Mouse (Mus musculus) limb, embryonic 13.5 days (tissue): ENCODE measurements at regions not wholly inside any gene's neighbourhood (a gene's known extent, or its start where the extent isn't known, plus 50 kb on each side); places are given as distances from the start of the nearest gene placed in this dataset.

ENCODE experiments used
- ATAC-seq: fragments of 200-750 bp; cut with Nextera tagmentation; 2 replicates; pipeline ENCODE4 v1.8.0; 2017; ENCODE audit warnings: low read depth, moderate number of reproducible peaks, moderate TSS enrichment; ENCODE audit not compliant: low FRiP score
- H3K27ac ChIP-seq: fragments of 300-500 bp; sonication (generic); 2 replicates; pipeline ENCODE4 v1.5.1; 2015; ENCODE audit warnings: inconsistent platforms, mild to moderate bottlenecking, moderate library complexity
- H3K27me3 ChIP-seq: fragments of 300-500 bp; sonication (generic); 2 replicates; pipeline ENCODE4 v1.6.1; 2015; ENCODE audit warnings: mild to moderate bottlenecking, inconsistent platforms
- H3K36me3 ChIP-seq: fragments of 300-500 bp; sonication (generic); 2 replicates; pipeline ENCODE4 v1.6.1; 2015; ENCODE audit warnings: inconsistent platforms, mild to moderate bottlenecking, moderate library complexity
- H3K4me1 ChIP-seq: fragments of 300-500 bp; sonication (generic); 2 replicates; pipeline ENCODE4 v1.6.1; 2015; ENCODE audit warnings: inconsistent platforms
- H3K4me2 ChIP-seq: fragments of 300-500 bp; sonication (generic); replicated peaks from 2 replicates; pipeline ENCODE4 v1.6.1; 2015; ENCODE audit warnings: inconsistent platforms, mild to moderate bottlenecking, moderate library complexity
- H3K4me3 ChIP-seq: fragments of 300-500 bp; sonication (generic); 2 replicates; pipeline ENCODE4 v1.5.1; 2015; ENCODE audit warnings: moderate library complexity, mild to moderate bottlenecking, inconsistent platforms
- H3K9ac ChIP-seq: fragments of 300-500 bp; sonication (generic); 2 replicates; pipeline ENCODE4 v1.6.1; 2015; ENCODE audit warnings: mild to moderate bottlenecking, inconsistent platforms
- H3K9me3 ChIP-seq: fragments of 300-500 bp; sonication (generic); 2 replicates; pipeline ENCODE4 v1.6.1; 2016; ENCODE audit warnings: inconsistent platforms
- WGBS: fragments of 180-500 bp; shearing (Covaris S2); methylation state at CpG from one replicate; pipeline ENCODE4 v1.1.7; 2015; 5-methylcytosine and 5-hydroxymethylcytosine counted together

DNA sequence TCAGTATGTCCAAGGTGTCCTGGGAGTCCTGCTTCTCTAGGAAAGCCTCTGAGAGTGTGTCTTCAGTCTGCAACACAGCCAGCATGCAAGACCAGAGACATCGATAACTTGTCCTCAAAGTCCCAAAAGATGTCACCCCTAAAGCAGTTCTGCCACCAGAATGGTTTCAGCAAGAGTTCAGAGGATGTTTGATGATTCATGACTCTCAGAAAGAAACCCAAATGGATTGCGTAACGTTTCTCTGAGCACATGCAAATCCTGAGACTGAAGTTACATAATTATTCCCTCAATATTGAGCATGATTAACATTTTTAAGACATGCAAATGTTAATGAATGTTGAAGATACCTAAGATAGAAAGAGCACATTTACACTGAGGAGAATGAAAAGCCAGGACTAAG is 167.2 kb downstream of the Lrig3 start:
- no peak for ATAC-seq
- Histone ChIP-seq H3K27ac (no peak overlapping the region), H3K4me1 (0 out of 2 replicates have a peak, but pooled peaks cover 4% of the 10 kb centered on the region), H3K9me3 (no peaks in the 10 kb centered on the region), H3K9ac (no peak overlapping the region), H3K4me3 (no peak overlapping the region), H3K27me3 (no peaks in the 10 kb centered on the region), H3K4me2 (no peak overlapping the region), H3K36me3 (no peaks in the 10 kb centered on the region)
- WGBS: 85% methylated on average over 3 of the region's 3 CpGs

- Histone ChIP-seq H3K4me1 (0 out of 2 replicates have a peak, but pooled peaks cover 9% of the 10 kb centered on the region), H3K27ac (no peak overlapping the region), H3K9me3 (no peaks in the 10 kb centered on the region), H3K9ac (no peak overlapping the region), H3K4me3 (no peak overlapping the region), H3K27me3 (no peaks in the 10 kb centered on the region), H3K4me2 (no peak overlapping the region), H3K36me3 (no peaks in the 10 kb centered on the region)
- ATAC-seq: no peak
Measured at GRCm38 (mm10) chr10:126133957-126134356, 168.0 kb downstream of the Lrig3 start.

DNA sequence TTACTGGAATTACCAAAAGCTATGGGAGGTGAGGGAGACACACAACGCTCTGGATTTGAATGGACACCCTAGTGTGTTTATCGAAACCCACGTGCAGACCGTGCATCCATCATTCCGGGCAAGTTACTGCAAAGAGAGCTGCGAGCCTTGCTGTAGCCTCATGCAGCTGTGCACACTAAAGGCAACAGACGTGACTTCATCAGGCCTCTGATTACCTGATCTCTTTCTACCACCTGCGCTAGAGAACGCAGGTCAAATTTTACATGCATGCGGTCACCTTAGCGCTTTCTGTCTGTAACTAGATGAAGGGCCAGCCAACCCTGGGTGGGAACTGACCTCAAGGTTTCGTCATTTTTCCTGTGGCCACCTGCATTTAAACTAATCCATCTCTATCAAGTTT is 172.6 kb downstream of the Lrig3 start:
- Histone ChIP-seq H3K4me1 (peaks cover 31% of the 10 kb centered on the region), H3K9ac (no peak overlapping the region), H3K4me2 (no peak overlapping the region), H3K4me3 (no peak overlapping the region), H3K36me3 (no peaks in the 10 kb centered on the region), H3K27me3 (no peaks in the 10 kb centered on the region), H3K9me3 (no peaks in the 10 kb centered on the region), H3K27ac (peak overlapping the region; percentile 67; the same call in 1 of the 2 replicates)
- WGBS: 47% methylated on average over 12 of the region's 12 CpGs
- peak; percentile 71 for ATAC-seq

GRCm38 (mm10) chr10:126141586-126141985 is 175.6 kb downstream of the Lrig3 start:
- H3K4me3 ChIP-seq: no peak overlapping the region
- no peak for ATAC-seq
- 32% methylated on average over 7 of the region's 7 CpGs for WGBS
- no peaks in the 10 kb centered on the region for H3K27me3 ChIP-seq
- H3K36me3 ChIP-seq: no peaks in the 10 kb centered on the region
- H3K9me3 ChIP-seq: no peaks in the 10 kb centered on the region
- no peak overlapping the region for H3K9ac ChIP-seq
- peak overlapping the region; percentile 37 for H3K4me2 ChIP-seq
- H3K4me1 ChIP-seq: peaks cover 50% of the 10 kb centered on the region
- peak overlapping the region; percentile 89 for H3K27ac ChIP-seq

GRCm38 (mm10) chr10:126143833-126144232 is 177.9 kb downstream of the Lrig3 start:
- no peak overlapping the region for H3K9ac ChIP-seq
- H3K4me3 ChIP-seq: no peak overlapping the region
- no peak for ATAC-seq
- peak overlapping the region; percentile 90 for H3K27ac ChIP-seq
- peaks cover 46% of the 10 kb centered on the region for H3K4me1 ChIP-seq
- no peaks in the 10 kb centered on the region for H3K27me3 ChIP-seq
- WGBS: 38% methylated on average over 10 of the region's 10 CpGs
- no peaks in the 10 kb centered on the region for H3K36me3 ChIP-seq
- no peaks in the 10 kb centered on the region for H3K9me3 ChIP-seq
- peak overlapping the region; percentile 56 for H3K4me2 ChIP-seq

DNA sequence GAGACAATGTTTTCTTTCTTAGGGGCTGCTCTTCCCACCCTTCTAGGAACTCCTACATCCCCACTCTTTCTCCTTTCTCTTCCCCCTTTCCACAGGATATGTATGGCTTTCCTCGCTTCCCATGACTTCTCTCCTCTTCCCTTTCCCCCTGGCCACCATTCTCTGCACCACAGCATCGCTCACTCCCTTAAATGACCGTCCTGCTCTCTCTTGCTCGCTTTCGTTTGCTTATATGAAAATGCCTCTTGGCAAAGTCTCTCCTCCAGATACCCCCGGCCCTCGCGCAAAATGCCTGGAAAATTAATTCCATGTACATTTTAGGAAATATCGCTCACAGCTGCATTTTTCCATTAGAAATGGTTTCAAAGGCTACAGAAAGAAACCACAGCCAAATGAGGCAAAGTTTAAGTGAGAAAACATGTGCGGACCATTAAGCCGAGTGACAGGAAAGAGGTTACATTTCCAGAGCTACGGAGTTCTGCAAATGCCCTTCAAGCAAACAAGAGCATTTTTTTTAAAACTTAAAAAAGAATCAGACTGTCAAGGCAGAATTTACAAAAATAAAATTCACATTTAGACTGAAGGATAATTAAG is 178.7 kb downstream of the Lrig3 start:
- Histone ChIP-seq H3K9ac (peak overlapping the region; percentile 45; the same call in 1 of the 2 replicates), H3K36me3 (no peaks in the 10 kb centered on the region), H3K4me1 (peaks cover 45% of the 10 kb centered on the region), H3K4me2 (peak overlapping the region; percentile 56), H3K27me3 (no peaks in the 10 kb centered on the region), H3K9me3 (no peaks in the 10 kb centered on the region), H3K4me3 (peak overlapping the region; percentile 20), H3K27ac (peak overlapping the region; percentile 90)
- ATAC-seq: peak; percentile 52; the same call in 1 of the 2 replicates
- WGBS: 16% methylated on average over 12 of the region's 12 CpGs

DNA sequence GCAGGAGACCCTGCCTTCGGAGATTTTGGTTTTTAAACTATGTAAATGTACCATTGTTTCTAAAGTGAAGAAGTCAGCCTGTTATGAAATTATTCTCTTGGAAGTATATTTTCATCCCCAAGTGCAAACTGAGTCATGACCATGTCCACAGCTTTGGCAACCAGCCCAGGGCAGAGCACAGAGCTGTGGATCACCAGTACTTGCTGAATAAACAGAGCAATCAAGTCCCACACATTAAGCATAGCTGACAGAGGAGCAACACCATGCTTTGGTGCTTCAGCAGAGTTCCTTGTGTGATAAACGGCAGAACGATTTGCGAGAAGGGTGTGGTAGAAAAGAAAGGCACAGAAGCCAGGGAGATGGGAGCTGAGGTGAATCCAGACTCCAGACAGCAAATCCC is 191.3 kb downstream of the Lrig3 start:
- Histone ChIP-seq H3K4me3 (no peak overlapping the region), H3K27ac (no peak overlapping the region), H3K27me3 (no peaks in the 10 kb centered on the region), H3K4me1 (peaks cover 16% of the 10 kb centered on the region; the same call in 1 of the 2 replicates), H3K9ac (no peak overlapping the region), H3K36me3 (no peaks in the 10 kb centered on the region), H3K9me3 (no peaks in the 10 kb centered on the region), H3K4me2 (no peak overlapping the region)
- 63% methylated on average over 4 of the region's 4 CpGs for WGBS
- ATAC-seq: no peak

DNA sequence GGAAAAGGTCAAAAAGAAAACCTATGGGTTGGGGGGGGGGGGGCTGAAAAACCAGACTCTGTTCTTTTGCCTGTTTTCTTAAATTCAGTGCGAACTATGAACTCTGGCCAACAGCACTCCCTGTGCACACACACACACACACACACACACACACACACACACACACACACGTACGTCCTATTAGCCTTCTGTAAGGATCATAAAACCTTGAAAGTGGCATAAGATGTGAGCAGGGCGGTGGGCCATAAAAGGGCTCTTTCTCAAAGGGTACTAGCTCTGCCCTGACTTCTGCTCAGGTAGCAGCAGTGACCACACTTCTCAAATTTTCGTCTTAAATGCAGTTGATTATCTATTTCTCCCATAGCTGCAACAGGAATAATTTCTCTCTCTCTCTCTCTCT is 199.2 kb downstream of the Lrig3 start:
- H3K4me3 ChIP-seq: no peak overlapping the region
- no peak overlapping the region for H3K9ac ChIP-seq
- 41% methylated on average over 5 of the region's 5 CpGs for WGBS

DNA sequence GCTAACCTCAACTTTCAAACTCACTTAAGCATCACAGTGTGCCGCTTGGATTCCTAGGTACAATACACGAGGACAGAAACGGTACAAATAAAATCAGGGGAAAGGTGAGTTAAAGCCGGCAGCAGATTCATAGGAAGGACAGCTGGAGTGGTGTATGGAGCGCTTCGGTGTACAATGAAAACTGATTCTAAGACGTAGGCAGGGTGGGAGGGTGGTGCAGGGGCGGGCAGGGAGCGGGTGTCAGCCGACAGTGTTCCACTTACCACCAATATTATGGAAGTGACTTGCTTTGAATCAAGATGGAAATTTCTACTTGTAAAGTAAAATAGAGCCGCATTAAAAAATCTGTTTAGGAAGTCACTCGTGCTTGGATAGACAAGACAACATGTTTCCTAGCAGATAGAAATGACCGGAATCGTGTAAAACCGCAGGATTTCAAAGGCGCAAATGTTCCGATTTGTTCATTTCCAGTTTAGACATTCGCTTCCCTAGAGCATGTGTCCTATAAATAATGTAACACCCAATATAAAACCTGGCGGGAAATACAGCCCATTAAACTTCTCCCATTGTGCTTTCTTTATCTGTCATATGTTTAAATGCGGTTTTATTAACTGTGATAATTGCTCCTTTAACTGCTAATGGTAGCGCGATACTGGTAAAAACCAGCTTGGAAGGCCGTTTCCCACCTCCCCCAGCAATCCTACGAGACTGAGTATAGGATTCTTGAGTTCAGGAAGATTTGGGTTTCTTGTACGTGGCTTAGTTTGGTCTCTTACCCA is 203.3 kb downstream of the Lrig3 start:
- Histone ChIP-seq H3K27me3 (peaks cover 18% of the 10 kb centered on the region), H3K9me3 (no peaks in the 10 kb centered on the region), H3K9ac (no peak overlapping the region), H3K27ac (no peak overlapping the region), H3K36me3 (no peaks in the 10 kb centered on the region), H3K4me2 (peak overlapping the region; percentile 53), H3K4me3 (peak overlapping the region; percentile 14; the same call in 1 of the 2 replicates), H3K4me1 (peaks cover 10% of the 10 kb centered on the region; the same call in 1 of the 2 replicates)
- WGBS: 35% methylated on average over 25 of the region's 25 CpGs
- peak; percentile 61; the same call in 1 of the 2 replicates for ATAC-seq

More for the DNA sequence above, 199.2 kb downstream of the Lrig3 start:
- Histone ChIP-seq H3K9me3 (no peaks in the 10 kb centered on the region), H3K27ac (no peak overlapping the region), H3K4me1 (peaks cover 10% of the 10 kb centered on the region; the same call in 1 of the 2 replicates), H3K36me3 (no peaks in the 10 kb centered on the region), H3K27me3 (peaks cover 18% of the 10 kb centered on the region), H3K4me2 (no peak overlapping the region)
- ATAC-seq: no peak

- Histone ChIP-seq H3K27me3 (peaks cover 18% of the 10 kb centered on the region), H3K4me1 (peaks cover 10% of the 10 kb centered on the region; the same call in 1 of the 2 replicates), H3K9ac (no peak overlapping the region), H3K36me3 (no peaks in the 10 kb centered on the region), H3K9me3 (no peaks in the 10 kb centered on the region), H3K4me2 (peak overlapping the region; percentile 53), H3K27ac (no peak overlapping the region), H3K4me3 (no peak overlapping the region)
- ATAC-seq: 0 out of 2 replicates have a peak, but pooled peaks have one; percentile 36
- WGBS: 63% methylated on average over 5 of the region's 5 CpGs
Measured at GRCm38 (mm10) chr10:126169874-126170163, 203.9 kb downstream of the Lrig3 start.

GRCm38 (mm10) chr10:126176759-126177473 is 210.9 kb downstream of the Lrig3 start:
- Histone ChIP-seq H3K9ac (no peak overlapping the region), H3K4me1 (no peaks in the 10 kb centered on the region), H3K36me3 (no peaks in the 10 kb centered on the region), H3K9me3 (no peaks in the 10 kb centered on the region), H3K27me3 (no peaks in the 10 kb centered on the region), H3K4me3 (no peak overlapping the region), H3K27ac (no peak overlapping the region), H3K4me2 (no peak overlapping the region)
- whole genome bisulfite sequencing: 82% methylated on average over 4 of the region's 4 CpGs
- no peak for ATAC-seq

GRCm38 (mm10) chr10:126182386-126182785 is 216.4 kb downstream of the Lrig3 start:
- 85% methylated on average over 2 of the region's 2 CpGs for WGBS
- no peaks in the 10 kb centered on the region for H3K27me3 ChIP-seq
- no peak overlapping the region for H3K4me2 ChIP-seq
- H3K27ac ChIP-seq: no peak overlapping the region
- H3K9ac ChIP-seq: no peak overlapping the region
- ATAC-seq: no peak
- H3K9me3 ChIP-seq: peaks cover 13% of the 10 kb centered on the region
- H3K4me3 ChIP-seq: no peak overlapping the region
- no peaks in the 10 kb centered on the region for H3K4me1 ChIP-seq
- H3K36me3 ChIP-seq: no peaks in the 10 kb centered on the region
